ENCODE assay signal across 20 mouse cellular contexts in the genomic region with DNA sequence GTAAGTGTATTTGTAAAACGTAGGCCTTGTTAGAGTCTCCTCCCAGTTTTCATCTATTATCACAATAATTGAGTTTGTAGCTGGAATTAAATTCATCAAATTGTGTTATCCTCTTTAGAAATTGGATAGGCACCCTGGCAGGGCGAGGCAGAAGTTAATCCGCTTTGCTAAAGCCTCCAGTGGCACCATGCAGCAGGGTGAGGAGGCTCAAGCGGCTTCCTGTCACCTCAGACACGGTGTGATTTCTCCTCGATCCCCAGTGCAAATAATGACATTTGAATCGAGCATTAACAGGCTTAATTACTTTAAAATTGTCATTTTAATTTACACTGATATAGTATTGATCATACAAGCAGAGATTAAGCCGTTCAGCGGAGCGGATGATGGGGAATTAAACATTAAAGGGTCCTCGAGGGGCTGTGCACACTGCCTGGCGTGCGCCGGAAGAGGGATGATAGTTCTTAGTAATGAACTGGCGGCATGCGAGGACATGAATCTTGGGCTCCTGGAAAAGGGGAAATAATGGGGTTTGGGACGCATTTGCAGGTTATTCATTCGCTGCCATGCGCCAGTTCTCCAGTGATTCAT.
DNase-seq lines count a peak whose midpoint lies in the region; ATAC-seq and TF ChIP-seq lines count a peak whose summit lies in the region.
"Had no signal": no experiment of that assay in that cellular context is flagged by ENCODE, and none has a peak within 500 bp of the region (broad histone marks: within the 10 kb centered on the region; RNA-seq: fewer than 3 reads in every experiment).

No protein-coding gene starts in this region.

- H3K27me3 ChIP-seq in hindbrain, embryonic 12.5 days: peaks cover 48% of the 10 kb centered on the region
- no peaks in the 10 kb centered on the region for H3K27me3 ChIP-seq in hindbrain, embryonic 16.5 days (replicated peaks; ENCODE audit: control insufficient read depth, insufficient read depth, low read length)
- peaks cover 54% of the 10 kb centered on the region for H3K27me3 ChIP-seq in midbrain, embryonic 16.5 days (ENCODE audit: control insufficient read depth, insufficient read depth, low read depth, low read length)
- H3K27me3 ChIP-seq: limb, embryonic 13.5 days; liver, embryonic 12.5 days had no signal

- ATAC-seq in hindbrain, embryonic 12.5 days (ENCODE audit: low FRiP score): peak; percentile 36; the same call in 1 of the 2 replicates
- no peak for ATAC-seq in hindbrain, embryonic 16.5 days
- peak; percentile 81; the same call in 1 of the 2 replicates for ATAC-seq in midbrain, embryonic 16.5 days
- ATAC-seq: inflammation-experienced regulatory T-cells, adult 6 months; liver, embryonic 12.5 days had no signal

- no peak overlapping the region for H3K27ac ChIP-seq in hindbrain, embryonic 12.5 days
- no peak overlapping the region for H3K27ac ChIP-seq in hindbrain, embryonic 16.5 days (ENCODE audit: low read depth, low read length)
- H3K27ac ChIP-seq in midbrain, embryonic 16.5 days (ENCODE audit: low read length): 0 out of 2 replicates have a peak overlapping the region, but pooled peaks have one; percentile 21
- H3K27ac ChIP-seq: kidney, postnatal 0 days; limb, embryonic 13.5 days; liver, embryonic 12.5 days had no signal

- no peak overlapping the region for H3K4me3 ChIP-seq in hindbrain, embryonic 12.5 days
- H3K4me3 ChIP-seq in hindbrain, embryonic 16.5 days (ENCODE audit: low read length): no peak overlapping the region
- H3K4me3 ChIP-seq in midbrain, embryonic 16.5 days (ENCODE audit: low read depth, low read length): no peak overlapping the region
- H3K4me3 ChIP-seq: limb, embryonic 13.5 days; liver, embryonic 12.5 days had no signal

- no peak for TF ChIP-seq CTCF in brain, embryonic 14.5 days (IDR thresholded peaks at IDR 0.05; ENCODE audit: borderline replicate concordance, extremely low read depth, insufficient read depth, insufficient read length)

- DNase-seq in embryo, embryonic 10.5 days (ENCODE audit: low spot score): peak; percentile 18
- DNase-seq in embryo, embryonic 11 days: no peak
- DNase-seq in brain, embryonic 14.5 days (ENCODE audit: low read depth): peak; percentile 74
- no peak for DNase-seq in urinary bladder, postnatal 36 days (ENCODE audit: low spot score in 2 of 2)
- DNase-seq in frontal cortex, postnatal 10 days (ENCODE audit: low spot score in 2 of 2): no peak
- DNase-seq: adrenal gland, postnatal 14 days; cerebellum, adult 8-10 months; cerebellum, postnatal 36 days; kidney, adult 2 months; layer of hippocampus, adult 9-11 months; lung, embryonic 14.5 days; thymus, postnatal 36 days had no signal

- WGBS in hindbrain, embryonic 12.5 days: 68% methylated on average over 19 of the region's 19 CpGs
- 54% methylated on average over 19 of the region's 19 CpGs for WGBS in hindbrain, embryonic 16.5 days
- WGBS in midbrain, embryonic 16.5 days: 14% methylated on average over 19 of the region's 19 CpGs

- no peaks in the 10 kb centered on the region for H3K4me1 ChIP-seq in hindbrain, embryonic 12.5 days
- H3K4me1 ChIP-seq in hindbrain, embryonic 16.5 days (ENCODE audit: control insufficient read depth, insufficient read depth, low read depth, low read length): no peaks in the 10 kb centered on the region
- H3K4me1 ChIP-seq in midbrain, embryonic 16.5 days (ENCODE audit: control insufficient read depth, insufficient read depth, low read length): peaks cover 7% of the 10 kb centered on the region
- H3K4me1 ChIP-seq: liver, embryonic 12.5 days had no signal

- no peak for TF ChIP-seq POLR2A in brain, embryonic 14.5 days (IDR thresholded peaks at IDR 0.05; ENCODE audit: borderline replicate concordance, extremely low read depth, insufficient read depth, insufficient read length, poor library complexity, severe bottlenecking)

- no peaks in the 10 kb centered on the region for H3K9me3 ChIP-seq in hindbrain, embryonic 12.5 days (replicated peaks)
- no peaks in the 10 kb centered on the region for H3K9me3 ChIP-seq in hindbrain, embryonic 16.5 days (ENCODE audit: control insufficient read depth, low read length)
- no peaks in the 10 kb centered on the region for H3K9me3 ChIP-seq in midbrain, embryonic 16.5 days (replicated peaks; ENCODE audit: control insufficient read depth, low read length, poor library complexity, severe bottlenecking)
- H3K9me3 ChIP-seq: limb, embryonic 13.5 days; liver, embryonic 12.5 days had no signal

- H3K9ac ChIP-seq in hindbrain, embryonic 12.5 days: no peak overlapping the region
- H3K9ac ChIP-seq in hindbrain, embryonic 16.5 days (ENCODE audit: low read depth, low read length): no peak overlapping the region
- no peak overlapping the region for H3K9ac ChIP-seq in midbrain, embryonic 16.5 days (ENCODE audit: low read depth, low read length)
- H3K9ac ChIP-seq: limb, embryonic 13.5 days; liver, embryonic 12.5 days; lung, embryonic 14.5 days had no signal

- no peaks in the 10 kb centered on the region for H3K36me3 ChIP-seq in hindbrain, embryonic 12.5 days
- H3K36me3 ChIP-seq in hindbrain, embryonic 16.5 days (ENCODE audit: control insufficient read depth, insufficient read depth, low read length): no peaks in the 10 kb centered on the region
- no peaks in the 10 kb centered on the region for H3K36me3 ChIP-seq in midbrain, embryonic 16.5 days (ENCODE audit: control insufficient read depth, insufficient read depth, low read length)
- H3K36me3 ChIP-seq: limb, embryonic 13.5 days; liver, embryonic 12.5 days had no signal

- H3K4me2 ChIP-seq in hindbrain, embryonic 12.5 days (replicated peaks): no peak overlapping the region
- no peak overlapping the region for H3K4me2 ChIP-seq in hindbrain, embryonic 16.5 days (ENCODE audit: low read length)
- no peak overlapping the region for H3K4me2 ChIP-seq in midbrain, embryonic 16.5 days (ENCODE audit: low read length)
- H3K4me2 ChIP-seq: heart, embryonic 11.5 days; limb, embryonic 13.5 days; liver, embryonic 12.5 days; lung, embryonic 14.5 days had no signal

Comparison
In these comparisons a context has a peak if more than half of its experiments do, and no peak if none do; other contexts are left out.
1. DNase-seq: peak in embryo, embryonic 10.5 days (single experiment) and brain, embryonic 14.5 days (single experiment); none in embryo, embryonic 11 days (single experiment), urinary bladder, postnatal 36 days (0 of 2) and frontal cortex, postnatal 10 days (0 of 2).